Mouse (Mus musculus) liver, adult 2 months (tissue): Measurements from ENCODE around the gene Ncor1.

Source experiments
- CTCF ChIP-seq: fragments of 200-500 bp; IDR thresholded peaks from 2 replicates; pipeline ENCODE4 v1.5.1; 2011; ENCODE audit warnings: low read depth, low read length, control low read depth
- POLR2A ChIP-seq: fragments of 200-500 bp; IDR thresholded peaks from 2 replicates; pipeline ENCODE4 v1.6.1; 2011; ENCODE audit warnings: low read length, control low read depth; ENCODE audit not compliant: insufficient read depth; ENCODE audit errors: extremely low read depth

DNA sequence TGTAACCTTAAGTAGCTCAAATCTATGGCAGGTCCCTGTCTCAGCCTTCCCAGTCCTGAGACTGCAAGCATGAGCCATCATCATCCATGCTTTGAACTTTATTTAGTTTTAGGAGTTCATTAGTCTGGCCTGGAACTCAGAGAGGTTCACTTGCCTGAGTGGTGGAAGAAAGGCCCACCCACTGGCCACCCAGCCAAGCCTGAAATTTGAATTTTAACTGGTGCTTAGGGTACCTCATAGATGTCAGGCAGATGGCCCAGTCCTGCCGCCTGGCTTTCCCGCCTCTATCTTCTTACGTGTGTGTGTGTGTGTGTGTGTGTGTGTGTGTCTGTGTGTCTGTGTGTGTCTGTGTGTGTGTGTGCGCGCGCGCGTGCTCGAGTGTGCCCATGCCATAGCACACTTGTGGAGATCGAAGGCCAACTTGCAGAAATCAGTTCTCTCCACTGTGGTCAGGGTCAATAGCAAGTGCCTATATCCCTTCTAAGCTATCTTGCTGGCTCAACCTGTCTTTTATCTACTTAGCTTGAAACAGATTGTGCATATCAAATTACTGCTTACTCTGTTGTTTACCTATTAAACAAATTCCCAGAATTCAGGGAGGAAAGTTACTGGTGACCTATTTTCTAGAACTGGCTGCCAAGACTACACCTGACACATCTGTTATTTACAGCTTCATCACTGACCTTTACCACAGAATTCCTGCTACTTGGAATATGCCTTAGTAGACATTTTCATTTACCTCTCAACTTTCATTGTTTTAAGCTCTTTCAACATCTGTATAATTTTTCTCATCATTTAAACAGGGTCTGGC lies 29.4 kb upstream of the Ncor1 start:
- no peak for TF ChIP-seq CTCF
- no peak for TF ChIP-seq POLR2A
